Mouse (Mus musculus) midbrain, embryonic 12.5 days (tissue): ENCODE results near the gene Atf7ip. TPM values are rescaled to one million over a fixed set of nuclear protein-coding genes. Genes with fewer than 3 reads are reported as not detected.

Experiments used
- ATAC-seq: fragments of 200-750 bp; cut with Nextera tagmentation; 2 replicates; pipeline ENCODE4 v1.8.0; 2017; ENCODE audit warnings: low read depth, moderate TSS enrichment, moderate library complexity; ENCODE audit not compliant: low FRiP score
- H3K27ac ChIP-seq: fragments of 300-500 bp; sonication (generic); replicated peaks from 2 replicates; pipeline ENCODE4 v1.5.1; 2016; ENCODE audit warnings: mild to moderate bottlenecking
- H3K27me3 ChIP-seq: fragments of 300-500 bp; sonication (generic); 2 replicates; pipeline ENCODE4 v1.6.1; 2016; ENCODE audit warnings: mild to moderate bottlenecking
- H3K36me3 ChIP-seq: fragments of 300-500 bp; sonication (generic); 2 replicates; pipeline ENCODE4 v1.6.1; 2016
- H3K4me1 ChIP-seq: fragments of 300-500 bp; sonication (generic); 2 replicates; pipeline ENCODE4 v1.6.1; 2016
- H3K4me2 ChIP-seq: fragments of 300-500 bp; sonication (generic); replicated peaks from 2 replicates; pipeline ENCODE4 v1.6.1; 2016; ENCODE audit warnings: mild to moderate bottlenecking, moderate library complexity
- H3K4me3 ChIP-seq: fragments of 300-500 bp; sonication (generic); 2 replicates; pipeline ENCODE4 v1.5.1; 2016; ENCODE audit warnings: mild to moderate bottlenecking
- H3K9ac ChIP-seq: fragments of 300-500 bp; sonication (generic); replicated peaks from 2 replicates; pipeline ENCODE4 v1.6.1; 2016; ENCODE audit warnings: mild to moderate bottlenecking, moderate library complexity
- H3K9me3 ChIP-seq: fragments of 300-500 bp; sonication (generic); 2 replicates; pipeline ENCODE4 v1.6.1; 2016; ENCODE audit warnings: mild to moderate bottlenecking
- WGBS: fragments of 180-500 bp; shearing (Covaris S2); methylation state at CpG from one replicate; pipeline ENCODE4 v1.1.7; 2016; 5-methylcytosine and 5-hydroxymethylcytosine counted together
- polyA plus RNA-seq: library from polyadenylated mRNA; unstranded; fragments of >200 nt; fragmentation: Nextera tagmentation; extraction: Ambion mirVana; gene quantifications from 2 replicates; pipeline ENCODE4 v1.2.1, GENCODE M21; 2016

The Atf7ip gene
- polyA plus RNA-seq, 1 experiment from 2014 or later: 61.4 TPM

- H3K36me3 ChIP-seq: no peaks in the 10 kb centered on the region
- peaks cover 28% of the 10 kb centered on the region for H3K4me1 ChIP-seq
- H3K4me3 ChIP-seq: no peak overlapping the region
- H3K27ac ChIP-seq: peak overlapping the region; percentile 93
- H3K4me2 ChIP-seq: peak overlapping the region; percentile 21
- no peaks in the 10 kb centered on the region for H3K9me3 ChIP-seq
- H3K27me3 ChIP-seq: no peaks in the 10 kb centered on the region
- ATAC-seq: peak; percentile 87
- H3K9ac ChIP-seq: no peak overlapping the region
- 31% methylated on average over 6 of the region's 6 CpGs for WGBS
Measured at GRCm38 (mm10) chr6:136548041-136548770, 42.2 kb downstream of the Atf7ip start.

- Histone ChIP-seq H3K4me2 (no peak overlapping the region), H3K9me3 (no peaks in the 10 kb centered on the region), H3K9ac (no peak overlapping the region), H3K27ac (peak overlapping the region; percentile 82), H3K4me3 (no peak overlapping the region), H3K27me3 (no peaks in the 10 kb centered on the region), H3K36me3 (no peaks in the 10 kb centered on the region), H3K4me1 (peaks cover 22% of the 10 kb centered on the region)
- 84% methylated on average over 6 of the region's 6 CpGs for WGBS
- peak; percentile 53; the same call in 1 of the 2 replicates for ATAC-seq
Measured at GRCm38 (mm10) chr6:136548796-136549195, 42.8 kb downstream of the Atf7ip start.

GRCm38 (mm10) chr6:136549606-136550005, 43.6 kb downstream of the Atf7ip start:
- ATAC-seq: no peak
- Histone ChIP-seq H3K27ac (peak overlapping the region; percentile 42), H3K4me2 (no peak overlapping the region), H3K36me3 (no peaks in the 10 kb centered on the region), H3K9ac (no peak overlapping the region), H3K4me3 (no peak overlapping the region), H3K9me3 (no peaks in the 10 kb centered on the region), H3K27me3 (no peaks in the 10 kb centered on the region), H3K4me1 (peaks cover 22% of the 10 kb centered on the region)
- WGBS: 90% methylated on average over 3 of the region's 3 CpGs

GRCm38 (mm10) chr6:136550596-136551304, 44.8 kb downstream of the Atf7ip start:
- peaks cover 21% of the 10 kb centered on the region for H3K4me1 ChIP-seq
- WGBS: 66% methylated on average over 7 of the region's 7 CpGs
- no peak for ATAC-seq
- H3K9ac ChIP-seq: no peak overlapping the region
- no peaks in the 10 kb centered on the region for H3K27me3 ChIP-seq
- no peaks in the 10 kb centered on the region for H3K36me3 ChIP-seq
- no peak overlapping the region for H3K4me3 ChIP-seq
- no peaks in the 10 kb centered on the region for H3K9me3 ChIP-seq
- peak overlapping the region; percentile 69 for H3K27ac ChIP-seq
- H3K4me2 ChIP-seq: no peak overlapping the region

- H3K36me3 ChIP-seq: no peaks in the 10 kb centered on the region
Measured at GRCm38 (mm10) chr6:136551550-136552109, 45.7 kb downstream of the Atf7ip start.

GRCm38 (mm10) chr6:136553156-136553555, 47.2 kb downstream of the Atf7ip start:
- no peak for ATAC-seq

More at GRCm38 (mm10) chr6:136551550-136552109, 45.7 kb downstream of the Atf7ip start:
- no peaks in the 10 kb centered on the region for H3K27me3 ChIP-seq
- no peak overlapping the region for H3K27ac ChIP-seq
- no peak overlapping the region for H3K4me3 ChIP-seq
- no peak overlapping the region for H3K9ac ChIP-seq
- H3K4me1 ChIP-seq: peaks cover 18% of the 10 kb centered on the region
- H3K9me3 ChIP-seq: no peaks in the 10 kb centered on the region
- no peak overlapping the region for H3K4me2 ChIP-seq
- WGBS: 94% methylated on average over 7 of the region's 7 CpGs
- no peak for ATAC-seq

GRCm38 (mm10) chr6:136553767-136554569, 48.0 kb downstream of the Atf7ip start:
- Histone ChIP-seq H3K27ac (peak overlapping the region; percentile 77), H3K4me2 (0 out of 2 replicates have a peak overlapping the region, but pooled peaks have one; percentile 9), H3K9me3 (no peaks in the 10 kb centered on the region), H3K36me3 (no peaks in the 10 kb centered on the region), H3K4me3 (no peak overlapping the region), H3K27me3 (no peaks in the 10 kb centered on the region), H3K9ac (no peak overlapping the region), H3K4me1 (peaks cover 16% of the 10 kb centered on the region)
- 34% methylated on average over 11 of the region's 11 CpGs for WGBS
- peak; percentile 83 for ATAC-seq

More at GRCm38 (mm10) chr6:136553156-136553555, 47.2 kb downstream of the Atf7ip start:
- WGBS: 73% methylated on average over 5 of the region's 5 CpGs
- H3K4me1 ChIP-seq: peaks cover 13% of the 10 kb centered on the region
- H3K27me3 ChIP-seq: no peaks in the 10 kb centered on the region
- H3K4me3 ChIP-seq: no peak overlapping the region
- no peak overlapping the region for H3K4me2 ChIP-seq
- H3K36me3 ChIP-seq: no peaks in the 10 kb centered on the region
- peak overlapping the region; percentile 77 for H3K27ac ChIP-seq
- H3K9me3 ChIP-seq: no peaks in the 10 kb centered on the region
- no peak overlapping the region for H3K9ac ChIP-seq

- ATAC-seq: peak; percentile 28; the same call in 1 of the 2 replicates
- no peaks in the 10 kb centered on the region for H3K9me3 ChIP-seq
- no peak overlapping the region for H3K9ac ChIP-seq
- no peak overlapping the region for H3K4me2 ChIP-seq
- H3K36me3 ChIP-seq: peaks cover 4% of the 10 kb centered on the region
- no peaks in the 10 kb centered on the region for H3K27me3 ChIP-seq
- peak overlapping the region; percentile 76 for H3K27ac ChIP-seq
- no peak overlapping the region for H3K4me3 ChIP-seq
- 83% methylated on average over 7 of the region's 7 CpGs for WGBS
- peaks cover 19% of the 10 kb centered on the region for H3K4me1 ChIP-seq
Measured at GRCm38 (mm10) chr6:136554774-136555522, 49.0 kb downstream of the Atf7ip start.

- Histone ChIP-seq H3K27ac (peak overlapping the region; percentile 76), H3K36me3 (peaks cover 9% of the 10 kb centered on the region), H3K9ac (no peak overlapping the region), H3K4me3 (no peak overlapping the region), H3K9me3 (no peaks in the 10 kb centered on the region), H3K4me2 (no peak overlapping the region), H3K4me1 (peaks cover 19% of the 10 kb centered on the region), H3K27me3 (no peaks in the 10 kb centered on the region)
- WGBS: 59% methylated on average over 5 of the region's 5 CpGs
- ATAC-seq: peak; percentile 36
Measured at GRCm38 (mm10) chr6:136555523-136555915, 49.6 kb downstream of the Atf7ip start.

GRCm38 (mm10) chr6:136558288-136559005, 52.5 kb downstream of the Atf7ip start:
- peaks cover 36% of the 10 kb centered on the region for H3K36me3 ChIP-seq
- H3K4me2 ChIP-seq: no peak overlapping the region
- no peak overlapping the region for H3K4me3 ChIP-seq
- WGBS: 88% methylated on average over 8 of the region's 8 CpGs
- no peaks in the 10 kb centered on the region for H3K27me3 ChIP-seq
- H3K4me1 ChIP-seq: peaks cover 16% of the 10 kb centered on the region
- H3K9me3 ChIP-seq: no peaks in the 10 kb centered on the region
- no peak overlapping the region for H3K27ac ChIP-seq
- H3K9ac ChIP-seq: no peak overlapping the region
- ATAC-seq: no peak
